Mouse (Mus musculus): Measurements from ENCODE around the gene Cops7b.

- TF ChIP-seq POLR2A (IDR thresholded peaks at IDR 0.05; ENCODE audit: control insufficient read depth, low read depth, low read length) (no peak), CTCF (IDR thresholded peaks at IDR 0.05; ENCODE audit: control insufficient read depth, insufficient read depth, insufficient replicate concordance, low read depth, low read length) (no peak)
These were observed 40.1 kb upstream of the Cops7b start for GRCm38 (mm10) chr1:86542584-86542983.

Measured in testis, adult 2 months (tissue).